Mouse (Mus musculus) lung, postnatal 0 days (tissue): ENCODE measurements around the gene Hoxd8.

Source experiments
- CTCF ChIP-seq: IDR thresholded peaks from 2 replicates; pipeline ENCODE4 v1.5.1; 2016; ENCODE audit warnings: antibody characterized with exemption, mild to moderate bottlenecking
- EP300 ChIP-seq: IDR thresholded peaks from 2 replicates; pipeline ENCODE4 v1.6.1; 2016; ENCODE audit warnings: antibody characterized with exemption, mild to moderate bottlenecking, control low read depth

DNA sequence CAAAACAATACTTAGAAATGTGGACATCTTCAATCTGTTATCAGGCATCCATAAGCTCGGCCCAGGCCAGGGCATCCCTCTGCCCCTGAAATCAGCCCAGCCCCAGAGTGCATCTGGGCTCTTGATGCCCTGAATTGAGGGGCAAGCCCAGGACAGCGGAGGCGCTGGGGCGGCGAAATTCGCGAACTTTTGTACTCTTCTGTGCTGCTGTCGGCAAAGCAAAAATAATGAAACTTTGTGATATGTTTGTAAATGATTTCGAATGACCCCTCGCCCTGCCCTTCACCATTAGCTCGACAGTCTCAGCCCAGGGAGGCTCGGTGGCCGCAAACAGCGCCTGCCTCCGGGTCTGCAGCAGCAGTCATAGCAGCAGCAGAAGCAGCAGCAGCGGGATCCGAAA lies 20.8 kb downstream of the Hoxd8 start:
- TF ChIP-seq CTCF (no peak), EP300 (no peak)
